Mouse (Mus musculus): ENCODE data around the gene Ndufs8.
"Not testable (repeated sequence)": the region's sequence is repeated elsewhere in the genome, so short reads cannot be mapped to it uniquely, and the experiment has no call there.

Gene Ndufs8

GRCm38 (mm10) chr19:3912337-3913204 is at the start of gene Ndufs8:
TSS of gene Ndufs8 (minus strand) at chr19:3912774.
- peak; percentile 61 to 81 for DNase-seq (ENCODE audit: low spot score in 2 of 2)

DNA sequence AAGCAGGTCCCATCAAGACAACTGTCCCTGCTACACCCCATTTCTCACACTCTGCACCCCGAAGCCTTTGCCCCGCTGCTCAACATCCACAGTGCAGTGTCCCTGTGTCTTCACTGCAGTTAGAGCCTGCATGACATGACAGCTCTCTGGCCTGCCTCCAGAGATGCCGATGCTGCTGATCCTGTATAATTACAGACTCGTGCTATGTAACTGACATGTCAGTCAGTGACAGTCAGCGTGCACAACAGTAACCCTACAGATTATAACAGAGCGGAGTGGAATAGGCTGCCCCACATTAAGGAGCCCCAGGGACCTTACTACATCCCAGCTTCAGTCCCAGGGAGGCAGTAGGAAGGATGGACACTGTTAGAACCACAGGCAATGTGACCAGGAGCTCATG is 49.2 kb upstream of the Ndufs8 start:
- not testable (repeated sequence) for DNase-seq (ENCODE audit: low spot score in 2 of 2)

GRCm38 (mm10) chr19:3960211-3960610 is 47.6 kb upstream of the Ndufs8 start:
- no peak for DNase-seq (ENCODE audit: low spot score in 2 of 2)

GRCm38 (mm10) chr19:3959030-3959429 is 46.5 kb upstream of the Ndufs8 start:
- DNase-seq (ENCODE audit: low spot score in 2 of 2), result no peak

- DNase-seq (ENCODE audit: low spot score in 2 of 2), result peak in 1 of 2 experiments; percentile 45
Measured at GRCm38 (mm10) chr19:3958470-3958869, 45.9 kb upstream of the Ndufs8 start, which contains the start of gene Aldh3b3. TSS of gene Aldh3b3 (plus strand) at chr19:3958645.

- DNase-seq (ENCODE audit: low spot score in 2 of 2), result not testable (repeated sequence)
Measured at GRCm38 (mm10) chr19:3957296-3958036, 44.9 kb upstream of the Ndufs8 start.

GRCm38 (mm10) chr19:3955804-3956203 is 43.2 kb upstream of the Ndufs8 start:
- no peak for DNase-seq (ENCODE audit: low spot score in 2 of 2)

DNA sequence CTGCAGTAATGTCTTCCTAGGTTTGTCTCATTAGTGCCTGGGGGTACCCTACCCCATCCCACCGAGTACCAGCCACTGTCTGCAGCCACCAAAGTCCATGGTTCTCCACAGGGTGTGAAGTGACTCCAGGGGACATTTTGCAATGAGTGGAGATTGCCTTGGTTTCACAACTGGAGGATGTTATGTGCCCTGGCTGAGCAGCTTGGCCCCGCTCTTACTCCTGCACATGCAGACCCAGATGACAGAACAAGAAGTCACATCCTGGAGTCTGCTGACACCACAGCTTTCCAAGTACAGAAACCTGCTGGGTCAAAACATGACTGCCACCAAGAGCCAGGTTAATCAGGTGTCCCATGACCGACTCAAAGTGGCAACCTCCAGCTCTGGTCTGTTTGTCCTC is 42.5 kb upstream of the Ndufs8 start:
- no peak for DNase-seq (ENCODE audit: low spot score in 2 of 2)

DNA sequence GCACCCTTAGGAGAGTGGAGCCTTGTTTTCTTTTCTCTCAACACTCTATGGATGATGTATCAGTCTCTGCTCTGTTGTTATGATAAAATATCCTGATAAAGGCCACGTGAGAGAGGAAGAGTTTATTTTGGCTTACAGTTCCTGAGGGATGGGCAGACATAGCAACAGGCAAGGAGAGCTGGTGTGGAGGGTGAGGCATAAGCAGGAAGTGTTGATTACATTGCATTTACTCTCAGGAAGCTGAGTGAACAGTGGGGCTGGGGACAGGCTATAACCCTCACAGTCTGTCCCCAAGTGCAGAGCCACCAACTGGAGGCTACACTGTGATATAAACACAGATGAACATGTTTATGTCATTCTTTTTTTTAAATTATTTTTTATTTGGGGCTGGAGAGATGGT is 39.5 kb upstream of the Ndufs8 start:
- DNase-seq (ENCODE audit: low spot score in 2 of 2), result no peak

- DNase-seq (ENCODE audit: low spot score in 2 of 2), result no peak
Measured at GRCm38 (mm10) chr19:3951461-3951860, 38.9 kb upstream of the Ndufs8 start.

GRCm38 (mm10) chr19:3950331-3950730 is 37.8 kb upstream of the Ndufs8 start:
- no peak for DNase-seq (ENCODE audit: low spot score in 2 of 2)

- DNase-seq (ENCODE audit: low spot score in 2 of 2), result no peak
Measured at GRCm38 (mm10) chr19:3948546-3948945, 36.0 kb upstream of the Ndufs8 start.

- DNase-seq (ENCODE audit: low spot score in 2 of 2), result no peak
Measured at GRCm38 (mm10) chr19:3947813-3948212, 35.2 kb upstream of the Ndufs8 start.

DNA sequence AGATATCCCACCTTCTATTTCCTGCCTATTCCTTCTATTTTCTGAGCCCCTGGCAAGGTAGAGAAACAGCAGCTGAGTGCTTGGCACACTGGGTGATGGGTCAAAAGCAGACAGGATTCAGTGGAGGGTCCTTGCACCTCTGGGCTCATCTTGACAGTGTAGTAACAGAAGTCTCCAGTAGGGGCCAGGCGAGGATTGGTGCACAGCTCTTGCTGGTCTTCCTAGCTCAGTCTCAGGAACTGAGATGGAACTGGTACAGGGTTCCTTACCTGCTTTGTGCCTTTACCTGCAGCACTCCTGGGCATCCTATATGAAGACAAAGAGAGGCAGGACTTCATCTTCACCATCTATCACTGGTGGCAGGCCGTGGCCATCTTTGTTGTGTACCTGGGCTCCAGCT is 34.1 kb upstream of the Ndufs8 start:
- DNase-seq (ENCODE audit: low spot score in 2 of 2), result peak; percentile 56 to 79

DNA sequence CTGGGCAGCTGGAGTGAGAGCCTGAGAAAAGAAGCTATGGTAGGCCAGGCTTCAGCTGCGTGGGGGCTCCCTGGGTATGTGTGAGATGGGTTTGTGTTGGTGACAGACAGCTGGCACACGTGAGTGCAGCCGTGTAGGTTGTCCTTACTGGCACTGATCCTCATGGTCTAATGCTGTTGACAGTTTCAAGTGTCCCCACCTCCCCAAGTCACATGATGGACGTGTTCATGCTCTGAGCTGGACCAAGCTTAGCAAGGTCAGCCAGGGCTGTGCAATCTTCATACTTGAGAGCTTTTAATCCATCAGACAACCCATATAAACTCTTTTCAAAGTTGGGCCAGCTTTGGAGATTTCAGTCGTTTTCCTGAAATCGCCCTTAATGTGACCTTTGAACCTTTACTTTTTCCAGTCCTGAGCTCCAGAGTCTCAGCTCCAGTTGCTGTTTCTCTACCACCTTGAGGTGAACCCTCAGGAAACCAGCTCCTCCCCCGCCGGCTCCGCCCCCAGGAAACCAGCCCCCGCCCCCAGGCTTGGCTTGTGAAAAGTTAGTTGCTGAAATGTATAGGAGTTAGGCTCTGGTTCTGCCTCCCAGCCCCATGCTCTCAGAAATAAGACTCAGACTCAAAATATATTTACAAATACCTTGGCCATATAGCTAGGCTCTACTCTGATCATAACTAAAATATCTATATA is 33.4 kb upstream of the Ndufs8 start:
- DNase-seq (ENCODE audit: low spot score in 2 of 2), result no peak

- DNase-seq (ENCODE audit: low spot score in 2 of 2), result no peak
Measured at GRCm38 (mm10) chr19:3942986-3943735, 30.6 kb upstream of the Ndufs8 start.

GRCm38 (mm10) chr19:3942315-3942714 is 29.7 kb upstream of the Ndufs8 start:
- no peak for DNase-seq (ENCODE audit: low spot score in 2 of 2)

- peak in 1 of 2 experiments; percentile 23 for DNase-seq (ENCODE audit: low spot score in 2 of 2)
Measured at GRCm38 (mm10) chr19:3935896-3936850, 23.6 kb upstream of the Ndufs8 start.

DNA sequence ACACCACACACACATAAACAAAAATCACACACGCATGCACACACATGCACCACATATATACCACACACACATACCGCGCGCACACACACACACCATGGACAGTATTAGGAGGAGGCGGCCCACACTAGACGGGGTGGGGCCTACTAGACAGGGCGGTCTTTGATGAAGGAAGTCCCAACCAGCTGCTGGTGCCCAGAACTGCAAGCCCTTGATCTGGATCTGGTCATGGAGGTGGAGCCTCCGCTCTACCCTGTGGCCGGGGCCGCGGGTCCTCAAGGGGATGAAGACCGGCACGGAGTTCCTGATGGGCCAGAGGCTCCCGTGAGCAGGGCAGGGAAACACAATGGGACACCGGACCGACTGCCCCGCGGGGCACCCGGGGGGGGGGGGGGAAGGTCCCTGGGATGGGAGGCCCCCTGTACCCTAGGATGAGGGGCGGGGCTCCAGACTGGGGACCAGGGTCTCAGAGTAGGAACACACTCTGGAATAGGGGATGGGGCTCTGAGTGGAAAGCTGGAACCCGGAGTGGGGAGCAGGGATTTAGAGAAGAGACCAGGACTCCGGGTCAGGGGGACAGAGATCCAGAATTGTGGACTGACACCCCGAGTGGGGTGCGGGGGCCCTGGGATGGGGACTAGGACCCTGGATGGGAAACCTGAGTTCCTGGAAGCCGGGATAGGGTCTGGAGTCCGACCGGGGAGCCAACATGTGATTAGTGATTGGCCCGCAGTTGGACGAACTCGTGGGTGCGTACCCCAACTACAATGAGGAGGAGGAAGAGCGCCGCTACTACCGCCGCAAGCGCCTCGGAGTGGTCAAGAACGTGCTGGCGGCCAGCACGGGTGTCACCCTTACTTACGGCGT is 22.7 kb upstream of the Ndufs8 start, which contains the start of gene Unc93b1:
Gene Unc93b1, plus strand, starts transcription at position 155 of the 864 bp plus-strand sequence.
- no peak for DNase-seq (ENCODE audit: low spot score in 2 of 2)

Measured in cerebellum, postnatal 4 days (tissue).